Mouse (Mus musculus) myocyte (in vitro differentiated cells): ENCODE data around the gene Gm9780.
"Not testable (repeated sequence)": the region's sequence is repeated elsewhere in the genome, so short reads cannot be mapped to it uniquely, and the experiment has no call there.

Experiments used
- E2F4 ChIP-seq: IDR thresholded peaks from one replicate; pipeline ENCODE4 v1.6.1; 2011; ENCODE audit warnings: mild to moderate bottlenecking, control low read depth, moderate library complexity; ENCODE audit not compliant: insufficient read depth
- MAX ChIP-seq: IDR thresholded peaks from one replicate; pipeline ENCODE4 v1.6.1; 2011; ENCODE audit warnings: low read depth, mild to moderate bottlenecking, control low read depth
- MYOD1 ChIP-seq, 3 experiments: IDR thresholded peaks; one replicate each; pipeline ENCODE4 v1.6.1; 2011; ENCODE audit warnings: control low read depth in 2 of 3, low read depth in 2 of 3, mild to moderate bottlenecking in 2 of 3, moderate library complexity in 1 of 3; ENCODE audit not compliant: insufficient read length in 2 of 3, control insufficient read depth in 1 of 3
- MYOG ChIP-seq, 3 experiments: IDR thresholded peaks; one replicate each; pipeline ENCODE4 v1.6.1; 2011; ENCODE audit warnings: control low read depth in 2 of 3, low read depth in 2 of 3, mild to moderate bottlenecking in 2 of 3; ENCODE audit not compliant: insufficient read length in 2 of 3, control insufficient read depth in 1 of 3, insufficient read depth in 1 of 3
- POLR2A ChIP-seq: IDR thresholded peaks from one replicate; pipeline ENCODE4 v1.6.1; 2011; ENCODE audit warnings: low read depth, mild to moderate bottlenecking, control low read depth, moderate library complexity; ENCODE audit not compliant: insufficient read length
- POLR2AphosphoS2 ChIP-seq: IDR thresholded peaks from one replicate; pipeline ENCODE4 v1.6.1; 2011; ENCODE audit warnings: low read depth, control low read depth; ENCODE audit not compliant: insufficient read length
- SRF ChIP-seq: IDR thresholded peaks from one replicate; pipeline ENCODE4 v1.6.1; 2011; ENCODE audit warnings: low read depth; ENCODE audit not compliant: control insufficient read depth, insufficient read length
- TCF12 ChIP-seq: IDR thresholded peaks from one replicate; pipeline ENCODE4 v1.6.1; 2011; ENCODE audit warnings: mild to moderate bottlenecking, control low read depth; ENCODE audit not compliant: poor library complexity, insufficient read depth, severe bottlenecking
- USF1 ChIP-seq: IDR thresholded peaks from one replicate; pipeline ENCODE4 v1.6.1; 2011; ENCODE audit warnings: low read depth, mild to moderate bottlenecking, control low read depth, moderate library complexity

DNA sequence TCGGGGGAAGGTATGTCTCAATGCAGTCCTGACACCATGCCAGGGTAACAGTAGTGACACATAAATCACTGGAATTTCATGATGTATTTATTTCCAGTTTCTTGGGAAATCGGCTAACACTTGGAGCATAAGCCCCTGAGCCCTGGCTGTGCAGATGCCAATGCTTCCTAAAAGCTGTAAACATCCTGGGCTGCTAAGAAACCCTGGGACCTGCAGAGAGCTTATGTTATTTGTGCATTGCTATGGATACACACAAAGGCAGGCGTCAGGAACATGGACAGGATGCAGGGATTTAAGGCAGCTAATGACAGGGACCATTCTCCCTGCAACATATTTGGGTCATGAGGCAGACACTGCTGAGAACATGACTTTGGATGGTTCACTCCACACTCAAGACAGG is 15.7 kb upstream of the Gm9780 start:
- TF ChIP-seq POLR2A; MYOD1 (IDR thresholded peaks at IDR 0.05; ENCODE audit: control insufficient read depth in 1 of 3, insufficient read length in 2 of 3, low read depth in 2 of 3); MYOG (IDR thresholded peaks at IDR 0.05; ENCODE audit: control insufficient read depth in 1 of 3, insufficient read depth in 1 of 3, insufficient read length in 2 of 3, low read depth in 2 of 3); SRF; E2F4; POLR2AphosphoS2; USF1; MAX; TCF12: not testable (repeated sequence)
